Mouse (Mus musculus) left cerebral cortex, adult 2 months (tissue): ENCODE measurements around the gene Phf13. TPM values are rescaled to one million over a fixed set of nuclear protein-coding genes. Genes with fewer than 3 reads are reported as not detected.

ENCODE experiments used
- DNase-seq, 2 experiments: peaks; one replicate each; pipeline ENCODE4 v3.0.0; 2021 to 2022; ENCODE audit warnings: low spot score in 2 of 2, mixed read lengths in 1 of 2; ENCODE audit errors: extremely low spot score in 1 of 2
- H3K27ac ChIP-seq: fragments of 200-600 bp; 2 replicates; pipeline ENCODE4 v1.8.1; 2022
- H3K4me3 ChIP-seq: fragments of 200-600 bp; 2 replicates; pipeline ENCODE4 v1.8.1; 2022
- CTCF ChIP-seq: fragments of 200-600 bp; IDR thresholded peaks from 2 replicates; pipeline ENCODE4 v1.8.1; 2022; ENCODE audit warnings: antibody characterized with exemption, mild to moderate bottlenecking, moderate library complexity
- intact Hi-C: fragments of 180-260 bp; cut with DNase I; formaldehyde crosslinking; loops from one replicate; pipeline ENCODE4 v1.15.1; 2025
- total RNA-seq, 2 experiments: library from RNA; stranded (reverse); gene quantifications; 2 replicates each; pipeline ENCODE4 v1.2.3; 2021

The Phf13 gene
- total RNA-seq, 2 experiments from 2014 or later, result 18.9 to 19.6 TPM

GRCm38 (mm10) chr4:151959849-151960512, 36.1 kb downstream of the Phf13 start:
- Histone ChIP-seq H3K4me3 (no peak overlapping the region), H3K27ac (no peak overlapping the region)
- DNase-seq, result no peak
- TF ChIP-seq CTCF, result no peak
- intact Hi-C loops, result no loop called here

DNA sequence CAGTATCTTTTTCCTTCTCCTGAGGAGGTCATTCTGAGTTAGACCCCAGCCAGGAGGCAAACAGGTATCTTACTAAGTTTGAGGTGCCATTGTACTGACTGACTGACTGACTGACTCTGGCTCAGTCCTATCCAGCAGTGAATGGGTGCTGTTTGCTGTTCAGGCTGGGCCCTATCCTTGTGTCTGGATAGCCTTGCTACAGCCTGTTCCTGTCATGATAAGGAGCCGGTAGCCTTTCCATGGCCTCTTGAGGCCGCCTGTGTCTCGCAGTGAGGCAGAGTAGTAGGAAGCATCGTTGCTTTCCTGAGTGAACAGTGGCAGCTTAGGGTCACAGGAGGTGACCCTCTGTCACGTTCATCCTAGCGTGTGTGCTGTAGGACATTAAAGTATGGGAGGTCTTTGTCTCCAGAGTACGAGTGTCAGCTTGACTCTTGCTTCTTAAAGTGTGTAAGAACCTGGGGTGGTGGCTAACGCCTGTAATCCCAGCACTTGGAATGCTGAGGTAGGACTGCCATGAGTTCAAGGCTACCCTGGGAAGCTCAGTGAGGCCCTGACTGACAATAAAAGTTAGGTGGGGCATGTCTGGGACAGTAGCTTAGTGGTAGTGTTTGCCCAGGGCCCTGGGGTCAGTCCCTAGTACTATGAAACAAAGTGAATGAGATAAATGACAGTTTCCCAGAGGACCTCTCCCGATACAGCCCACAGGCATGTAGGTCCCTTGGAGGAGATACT, 38.3 kb downstream of the Phf13 start:
- DNase-seq, result no peak
- Histone ChIP-seq H3K4me3 (no peak overlapping the region), H3K27ac (no peak overlapping the region)
- intact Hi-C loops, result no loop called here
- no peak for TF ChIP-seq CTCF

DNA sequence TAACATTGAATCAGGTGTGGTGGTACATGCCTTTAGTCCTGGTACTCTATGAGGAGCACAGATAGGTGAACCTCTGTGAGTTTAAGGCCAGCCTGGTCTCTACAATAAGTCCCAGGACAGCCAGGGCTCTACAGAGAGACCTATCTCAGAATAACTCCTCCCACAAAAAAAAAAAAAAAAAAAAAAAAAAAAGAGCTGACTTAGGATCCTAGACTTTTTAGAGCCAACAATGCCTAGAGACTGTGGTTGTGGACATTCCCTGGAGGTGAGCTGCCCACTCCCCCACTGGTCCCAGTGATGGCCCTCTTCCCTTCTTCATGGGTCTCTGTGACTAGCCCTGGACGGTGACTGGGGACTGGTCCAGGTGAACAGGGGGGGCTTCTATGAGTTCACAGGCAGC, 40.3 kb downstream of the Phf13 start:
- intact Hi-C loops, result no loop called here
- DNase-seq, result no peak

DNA sequence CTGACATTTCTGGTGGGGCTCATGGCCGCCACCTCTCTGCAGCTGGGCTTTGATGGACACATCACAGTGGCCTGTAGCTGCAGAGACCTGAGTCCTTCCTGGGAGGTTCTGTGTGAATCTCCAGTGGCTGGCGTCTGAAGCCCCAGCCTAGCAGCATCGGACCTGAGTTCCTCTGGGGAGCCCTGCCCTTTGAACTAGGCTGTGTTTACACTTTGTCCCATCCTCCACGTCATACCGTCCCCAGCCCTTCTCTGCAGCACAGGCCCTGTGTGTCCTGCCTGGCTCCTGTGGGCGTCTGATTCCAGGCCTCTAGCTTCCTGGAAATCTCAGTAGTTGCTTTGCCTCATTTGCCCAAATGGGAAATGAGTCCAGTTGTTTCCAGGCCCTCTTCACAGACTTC, 42.8 kb downstream of the Phf13 start:
- intact Hi-C loops, result no loop called here
- no peak for DNase-seq
- no peak for TF ChIP-seq CTCF
- Histone ChIP-seq H3K27ac (no peak overlapping the region), H3K4me3 (no peak overlapping the region)

More for the DNA sequence above, 40.3 kb downstream of the Phf13 start:
- Histone ChIP-seq H3K27ac (no peak overlapping the region), H3K4me3 (no peak overlapping the region)
- no peak for TF ChIP-seq CTCF

- DNase-seq, result no peak
- Histone ChIP-seq H3K27ac (no peak overlapping the region), H3K4me3 (no peak overlapping the region)
- no peak for TF ChIP-seq CTCF
- intact Hi-C loops, result no loop called here
These were observed 47.3 kb downstream of the Phf13 start for GRCm38 (mm10) chr4:151948497-151949471.

GRCm38 (mm10) chr4:151946211-151946610, 49.8 kb downstream of the Phf13 start:
- Histone ChIP-seq H3K4me3 (no peak overlapping the region), H3K27ac (no peak overlapping the region)
- no peak for DNase-seq
- intact Hi-C loops, result no loop called here
- no peak for TF ChIP-seq CTCF

Other genes starting within 250 kb of the Phf13 start
- gene Camta1, start 134.4 kb downstream of the Phf13 start, total RNA-seq, result 100 to 1,000 TPM; 242 to 255 TPM
- 10 to 100 TPM; 61.8 to 66.6 TPM for gene Dnajc11, start 62.6 kb downstream of the Phf13 start, total RNA-seq
- 10 to 100 TPM; 19.2 to 20.7 TPM for gene Thap3, start 7.3 kb downstream of the Phf13 start, total RNA-seq
- 10 to 100 TPM; 18.5 to 19.3 TPM for gene Klhl21, start 12.5 kb upstream of the Phf13 start, total RNA-seq
- 10 to 100 TPM; 13.6 to 13.9 TPM for gene Zbtb48, start 31.4 kb upstream of the Phf13 start, total RNA-seq
- gene Tas1r1, start 42.3 kb upstream of the Phf13 start, total RNA-seq, result under 1 TPM; 0.49 to 0.95 TPM
- gene Nol9, start 43.1 kb upstream of the Phf13 start, total RNA-seq, result 10 to 100 TPM; 18.2 to 19.2 TPM
- gene Plekhg5, start 76.2 kb upstream of the Phf13 start, total RNA-seq, result 100 to 1,000 TPM in 1 of 2 experiments, 10 to 100 TPM in 1; 89.1 to 101 TPM
- 10 to 100 TPM; 16.4 to 28.6 TPM for gene Tnfrsf25, start 119.7 kb upstream of the Phf13 start, total RNA-seq
- 1 to 10 TPM; 2.1 to 2.6 TPM for gene Espn, start 156.1 kb upstream of the Phf13 start, total RNA-seq
- not detected for gene Hes2, start 162.6 kb upstream of the Phf13 start, total RNA-seq
- gene Acot7, start 181.9 kb upstream of the Phf13 start, total RNA-seq, result 100 to 1,000 TPM; 300 to 307 TPM